Mouse (Mus musculus): ENCODE measurements at regions not wholly inside any gene's neighbourhood (a gene's known extent, or its start where the extent isn't known, plus 50 kb on each side); places are given as distances from the start of the nearest gene placed in this dataset.

DNA sequence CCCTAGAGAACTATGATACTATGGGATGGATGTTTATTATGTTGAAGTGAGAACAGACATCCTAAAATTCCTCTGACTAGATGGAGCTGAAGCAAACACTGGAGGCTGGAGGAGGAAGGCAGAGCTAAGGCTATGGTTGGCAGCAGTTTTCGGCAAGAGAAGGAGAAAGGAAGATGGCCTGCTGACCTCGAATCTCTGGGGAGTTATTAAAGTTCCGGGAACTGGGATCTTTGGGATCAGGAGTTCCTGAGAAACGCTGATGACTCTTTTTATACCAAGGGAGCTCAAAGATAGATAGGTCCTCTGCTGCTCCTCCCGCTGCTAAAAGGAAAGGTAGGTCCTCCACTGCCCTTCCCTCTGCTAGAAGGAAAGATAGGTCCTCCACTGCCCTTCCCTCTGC lies 143.9 kb upstream of the Mylip start:
- TF ChIP-seq CTCF (IDR thresholded peaks at IDR 0.05; ENCODE audit: borderline replicate concordance, insufficient read depth, low read length) (no peak), POLR2A (IDR thresholded peaks at IDR 0.05; ENCODE audit: low read depth, low read length) (no peak)
